Mouse (Mus musculus): Measurements from ENCODE around the gene C530025M09Rik. TPM values are rescaled to one million over a fixed set of nuclear protein-coding genes. Genes with fewer than 3 reads are reported as not detected.

Gene C530025M09Rik
- total RNA-seq, 1 experiment from 2014 or later = not detected

DNA sequence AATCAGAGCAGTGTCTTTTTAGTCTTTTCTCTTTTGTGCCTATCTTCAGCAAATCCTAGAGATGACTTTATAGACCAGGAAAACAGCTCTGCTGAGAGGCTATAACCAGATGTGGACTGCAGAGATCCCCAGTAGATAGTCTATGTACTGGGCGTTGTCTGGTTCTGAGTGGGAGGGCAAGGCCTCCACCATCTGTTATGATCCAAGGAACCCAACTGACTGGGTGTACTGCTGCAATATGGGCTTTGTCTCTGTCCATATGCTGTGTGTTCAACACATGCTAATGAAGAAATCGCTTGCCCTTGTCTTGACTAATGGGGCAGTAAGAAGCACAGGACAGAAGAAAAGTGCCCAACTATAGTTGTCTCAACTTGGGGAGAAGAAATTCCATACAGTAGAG is 25.8 kb downstream of the C530025M09Rik start:
- ATAC-seq (replicated peaks; ENCODE audit: low read depth, poor library complexity, severe bottlenecking) = no peak

DNA sequence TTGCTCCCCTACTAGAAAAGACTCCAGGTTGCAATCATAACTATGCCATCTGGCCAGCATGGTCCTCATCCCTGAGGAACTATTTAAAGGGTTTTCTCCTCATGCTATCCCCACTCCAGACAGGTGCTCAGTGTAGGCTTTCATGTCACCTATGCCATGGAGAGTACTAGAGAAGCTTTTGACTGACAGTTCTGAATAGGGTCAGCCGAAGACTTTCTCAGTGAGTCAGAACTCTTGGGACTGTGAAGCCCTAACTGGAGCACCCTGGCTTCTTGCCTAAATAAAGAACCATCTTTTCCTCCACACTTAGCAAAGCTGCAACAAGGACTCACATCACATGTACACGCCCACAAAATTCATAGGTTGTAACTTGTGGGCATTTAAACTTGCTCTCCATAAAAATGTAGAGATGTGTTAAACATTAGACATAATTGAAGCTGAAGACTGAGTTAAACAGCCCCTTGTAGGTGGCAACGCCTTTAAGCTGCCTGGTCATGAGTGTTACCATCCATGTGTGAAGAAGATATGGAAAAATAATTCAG is 26.3 kb downstream of the C530025M09Rik start:
- no peak for ATAC-seq (replicated peaks; ENCODE audit: low read depth, poor library complexity, severe bottlenecking)

DNA sequence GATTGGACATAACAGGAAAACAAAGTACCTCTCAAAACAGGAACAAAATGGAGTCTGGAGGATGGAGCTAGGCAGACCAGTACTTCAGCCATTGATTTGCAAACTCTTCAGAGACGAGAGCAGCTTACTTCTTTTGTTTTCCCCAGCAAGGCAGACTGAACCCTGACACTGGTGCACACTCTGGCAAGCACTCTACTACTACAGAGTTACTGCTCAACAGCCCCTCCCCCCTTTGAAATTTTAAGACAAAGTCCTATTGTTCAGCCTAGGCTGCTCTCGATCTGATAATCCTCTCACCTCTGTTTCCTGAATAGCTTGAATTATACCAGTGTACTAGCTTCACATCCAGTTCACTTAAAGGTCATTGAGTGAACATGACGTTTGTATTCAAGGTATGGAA is 32.4 kb downstream of the C530025M09Rik start:
- no peak for ATAC-seq (replicated peaks; ENCODE audit: low read depth, poor library complexity, severe bottlenecking)

Other genes with a start within 250 kb of the C530025M09Rik start
- not detected in 2 replicates for gene Syndig1, start 2.0 kb downstream of the C530025M09Rik start, total RNA-seq (2017)

All from common myeloid progenitor, adult 5-6 weeks (primary cell).